Comparison of ENCODE assay signal across 9 mouse cellular contexts in genomic region chr6:137487443-137487842, GRCm38 (mm10).
DNase-seq lines count a peak whose midpoint lies in the region; ATAC-seq lines count a peak whose summit lies in the region.
"Had no signal": no experiment of that assay in that cellular context is flagged by ENCODE, and none has a peak within 500 bp of the region (broad histone marks: within the 10 kb centered on the region; RNA-seq: fewer than 3 reads in every experiment).

No protein-coding gene starts in this region.

- H3K9me3 ChIP-seq in neural tube, embryonic 15.5 days (replicated peaks), result no peaks in the 10 kb centered on the region
- H3K9me3 ChIP-seq: hindbrain, embryonic 15.5 days had no signal

- WGBS in neural tube, embryonic 15.5 days, result 63% methylated on average over 6 of the region's 6 CpGs

- H3K9ac ChIP-seq in neural tube, embryonic 15.5 days (replicated peaks), result no peak overlapping the region
- H3K9ac ChIP-seq: hindbrain, embryonic 15.5 days had no signal

- no peak for ATAC-seq in neural tube, embryonic 15.5 days (ENCODE audit: low FRiP score)

- H3K4me2 ChIP-seq in neural tube, embryonic 15.5 days, result no peak overlapping the region
- H3K4me2 ChIP-seq: hindbrain, embryonic 15.5 days had no signal

- H3K4me3 ChIP-seq in neural tube, embryonic 15.5 days (replicated peaks), result no peak overlapping the region
- H3K4me3 ChIP-seq: hindbrain, embryonic 15.5 days had no signal

- intact Hi-C loops in left cerebral cortex, postnatal 4 days (cut with DNase I), result no loop called here

- H3K27ac ChIP-seq in neural tube, embryonic 15.5 days (replicated peaks), result no peak overlapping the region
- H3K27ac ChIP-seq: hindbrain, embryonic 15.5 days had no signal

- H3K36me3 ChIP-seq in neural tube, embryonic 15.5 days, result no peaks in the 10 kb centered on the region
- H3K36me3 ChIP-seq: hindbrain, embryonic 15.5 days had no signal

- peak; percentile 32 for DNase-seq in neural tube, embryonic 10.5 days (ENCODE audit: extremely low spot score, low spot score)
- DNase-seq in heart, adult 8-10 months (ENCODE audit: low spot score), result peak; percentile 72
- peak; percentile 51 for DNase-seq in kidney, postnatal 14 days
- DNase-seq in testis, postnatal 14 days (ENCODE audit: low spot score), result peak; percentile 58
- DNase-seq in left cerebral cortex, postnatal 4 days, result no peak
- DNase-seq in urinary bladder, postnatal 4 days (ENCODE audit: low spot score in 2 of 2), result no peak
- DNase-seq: right cerebral cortex, postnatal 4 days had no signal

- H3K27me3 ChIP-seq in neural tube, embryonic 15.5 days (replicated peaks), result no peaks in the 10 kb centered on the region
- H3K27me3 ChIP-seq: hindbrain, embryonic 15.5 days had no signal

- H3K4me1 ChIP-seq in neural tube, embryonic 15.5 days, result no peaks in the 10 kb centered on the region
- H3K4me1 ChIP-seq: hindbrain, embryonic 15.5 days had no signal

Comparison
In these comparisons a context has a peak if more than half of its experiments do, and no peak if none do; other contexts are left out.
1. DNase-seq: peak in neural tube, embryonic 10.5 days (single experiment), heart, adult 8-10 months (single experiment), kidney, postnatal 14 days (single experiment) and testis, postnatal 14 days (single experiment); none in left cerebral cortex, postnatal 4 days (single experiment) and urinary bladder, postnatal 4 days (0 of 2).